Mouse (Mus musculus) forebrain, embryonic 11.5 days (tissue): ENCODE measurements around the gene Islr. TPM values are rescaled to one million over a fixed set of nuclear protein-coding genes. Genes with fewer than 3 reads are reported as not detected.
A peak's percentile ranks its signal among the peaks of the same experiment; 100 is the strongest.

Experiments used
- ATAC-seq: fragments of 200-750 bp; cut with Nextera tagmentation; replicated peaks from 2 replicates; pipeline ENCODE4 v1.8.0; 2017; ENCODE audit warnings: moderate TSS enrichment; ENCODE audit not compliant: low FRiP score
- DNase-seq: peaks from one replicate; pipeline ENCODE4 v3.0.0-alpha.2; 2017; ENCODE audit warnings: low spot score
- H3K27ac ChIP-seq: fragments of 300-500 bp; sonication (generic); 2 replicates; pipeline ENCODE4 v1.5.1; 2014; ENCODE audit warnings: low read depth, low read length
- H3K27me3 ChIP-seq: fragments of 300-500 bp; sonication (generic); 2 replicates; pipeline ENCODE4 v1.6.1; 2014; ENCODE audit warnings: mild to moderate bottlenecking, low read length, mixed read lengths; ENCODE audit not compliant: control insufficient read depth, insufficient read depth
- H3K36me3 ChIP-seq: fragments of 300-500 bp; sonication (generic); 2 replicates; pipeline ENCODE4 v1.6.1; 2014; ENCODE audit warnings: mild to moderate bottlenecking, low read length, moderate library complexity, mixed read lengths; ENCODE audit not compliant: control insufficient read depth, insufficient read depth
- H3K4me1 ChIP-seq: fragments of 300-500 bp; sonication (generic); replicated peaks from 2 replicates; pipeline ENCODE4 v1.6.1; 2014; ENCODE audit warnings: low read length, mixed read lengths; ENCODE audit not compliant: control insufficient read depth, insufficient read depth
- H3K4me2 ChIP-seq: fragments of 300-500 bp; sonication (generic); 2 replicates; pipeline ENCODE4 v1.6.1; 2014; ENCODE audit warnings: low read depth, mild to moderate bottlenecking, low read length, moderate library complexity, mixed read lengths; ENCODE audit not compliant: severe bottlenecking
- H3K4me3 ChIP-seq: fragments of 300-500 bp; sonication (generic); 2 replicates; pipeline ENCODE4 v1.5.1; 2014; ENCODE audit warnings: low read depth, low read length
- H3K9ac ChIP-seq: fragments of 300-500 bp; sonication (generic); 2 replicates; pipeline ENCODE4 v1.6.1; 2014; ENCODE audit warnings: low read length
- H3K9me3 ChIP-seq: fragments of 300-500 bp; sonication (generic); 2 replicates; pipeline ENCODE4 v1.6.1; 2016; ENCODE audit warnings: low read length, mixed read lengths; ENCODE audit not compliant: control insufficient read depth
- WGBS: fragments of 180-500 bp; shearing (Covaris S2); extraction: QIAGEN DNeasy Blood & Tissue Kit; methylation state at CpG from one replicate; pipeline ENCODE4 v1.1.7; 2014; 5-methylcytosine and 5-hydroxymethylcytosine counted together
- polyA plus RNA-seq: library from polyadenylated mRNA; unstranded; fragments of >200 nt; fragmentation: Nextera tagmentation; extraction: Ambion mirVana; gene quantifications from 2 replicates; pipeline ENCODE4 v1.2.1, GENCODE M21; 2014

The Islr gene
- polyA plus RNA-seq, 1 experiment from 2014 or later = 9.4 TPM

DNA sequence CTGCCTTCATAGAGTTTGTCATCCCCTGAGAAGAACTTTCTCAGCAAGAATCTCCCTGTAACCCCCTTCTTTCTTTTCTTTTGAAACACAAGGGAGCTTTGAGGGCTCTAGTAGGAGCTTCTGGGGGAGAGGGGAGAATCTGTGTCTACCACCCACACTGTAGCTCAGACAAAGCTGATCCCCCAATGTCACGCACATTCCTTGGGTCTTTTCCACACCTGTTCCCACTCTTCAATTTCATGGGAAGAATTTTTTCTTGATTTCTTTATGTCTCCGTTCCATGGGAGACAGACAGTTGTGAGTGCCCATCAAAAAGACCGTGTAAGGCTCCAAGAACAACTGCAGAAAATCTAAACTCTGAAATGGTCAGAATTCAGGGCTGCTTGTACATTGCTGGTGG is 35.2 kb downstream of the Islr start:
- Histone ChIP-seq H3K27ac (no peak overlapping the region), H3K36me3 (no peaks in the 10 kb centered on the region), H3K9me3 (no peaks in the 10 kb centered on the region; the same call in 1 of the 2 replicates), H3K4me3 (no peak overlapping the region), H3K9ac (no peak overlapping the region), H3K4me1 (no peaks in the 10 kb centered on the region; the same call in 1 of the 2 replicates), H3K27me3 (no peaks in the 10 kb centered on the region), H3K4me2 (no peak overlapping the region)
- whole genome bisulfite sequencing = 82% methylated on average over 3 of the region's 3 CpGs
- ATAC-seq (no peak), DNase-seq (no peak)

DNA sequence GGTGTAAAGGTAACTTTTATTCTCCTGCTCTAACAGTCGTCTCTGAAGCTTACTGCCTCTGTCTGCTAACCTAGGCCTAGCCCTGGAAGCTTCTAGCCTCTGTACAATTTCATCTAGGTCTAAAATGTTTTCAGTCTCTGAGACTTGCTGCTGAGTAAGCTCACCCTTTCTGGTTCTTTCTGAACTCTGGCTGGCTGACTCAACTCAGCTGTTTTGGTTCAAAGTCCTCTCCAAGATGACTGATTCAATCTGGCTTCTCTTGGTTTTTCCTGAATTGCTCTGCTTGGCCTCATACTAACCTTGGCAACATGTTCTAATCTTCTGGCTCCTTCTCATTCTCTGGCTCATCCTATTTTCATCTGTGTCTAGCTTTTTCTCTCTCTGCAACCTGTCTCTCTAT is 38.3 kb downstream of the Islr start:
- ATAC-seq (no peak), DNase-seq (no peak)
- no peak overlapping the region for H3K9ac ChIP-seq
- H3K4me3 ChIP-seq = no peak overlapping the region
- H3K36me3 ChIP-seq = no peaks in the 10 kb centered on the region
- peaks cover 2% of the 10 kb centered on the region; the same call in 1 of the 2 replicates for H3K4me1 ChIP-seq
- H3K9me3 ChIP-seq = no peaks in the 10 kb centered on the region; the same call in 1 of the 2 replicates
- H3K4me2 ChIP-seq = no peak overlapping the region
- no peak overlapping the region for H3K27ac ChIP-seq
- no peaks in the 10 kb centered on the region for H3K27me3 ChIP-seq
- 83% methylated on average over 1 of the region's 1 CpGs for WGBS

DNA sequence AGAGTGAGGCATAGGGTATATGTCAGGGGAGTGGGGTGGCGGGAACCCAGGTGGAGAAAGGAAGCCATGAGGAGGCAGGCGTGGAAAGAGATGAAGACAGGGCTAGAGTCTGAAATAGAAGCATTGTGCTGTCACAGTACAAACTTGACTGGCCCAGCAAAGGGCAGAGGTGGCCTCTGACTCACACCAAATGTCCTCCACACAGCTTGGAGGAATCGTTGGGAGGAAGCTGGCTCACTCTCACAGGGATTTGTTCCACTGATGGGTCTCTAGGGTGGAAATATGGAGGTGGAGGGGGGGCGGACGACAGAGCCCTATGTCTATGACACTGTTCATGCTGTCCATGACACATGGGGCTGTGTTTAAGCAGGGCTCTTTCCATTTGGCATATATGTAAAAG is 41.0 kb downstream of the Islr start:
- no peak overlapping the region for H3K4me3 ChIP-seq
- H3K4me2 ChIP-seq = no peak overlapping the region
- H3K9ac ChIP-seq = no peak overlapping the region
- DNase-seq (peak; percentile 37), ATAC-seq (no peak)
- no peak overlapping the region for H3K27ac ChIP-seq
- no peaks in the 10 kb centered on the region; the same call in 1 of the 2 replicates for H3K9me3 ChIP-seq
- H3K4me1 ChIP-seq = 0 out of 2 replicates have a peak, but pooled peaks cover 2% of the 10 kb centered on the region
- H3K27me3 ChIP-seq = no peaks in the 10 kb centered on the region
- WGBS = 79% methylated on average over 5 of the region's 5 CpGs
- no peaks in the 10 kb centered on the region for H3K36me3 ChIP-seq

DNA sequence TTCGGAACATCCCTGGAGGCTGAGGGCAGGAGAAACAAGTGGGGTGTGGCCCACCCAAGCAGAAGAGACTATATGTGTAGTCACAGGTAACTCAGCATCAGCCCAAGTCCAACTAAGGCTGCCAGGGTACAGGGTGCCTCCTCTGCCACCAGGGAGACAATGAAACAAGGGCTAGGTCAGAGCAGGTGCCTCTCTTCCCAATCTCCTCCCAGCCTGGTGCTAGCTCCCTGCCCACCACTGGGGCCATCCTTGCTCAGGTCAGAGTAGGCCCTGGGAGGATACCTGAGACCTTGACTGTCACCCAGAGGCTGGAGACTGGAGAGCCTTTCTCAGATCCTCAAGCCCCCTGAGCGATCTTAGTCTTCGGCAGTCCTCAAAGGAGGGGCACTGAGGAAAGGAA is 41.9 kb downstream of the Islr start:
- no peaks in the 10 kb centered on the region for H3K36me3 ChIP-seq
- no peak overlapping the region for H3K9ac ChIP-seq
- DNase-seq = peak; percentile 37
- ATAC-seq = no peak
- no peaks in the 10 kb centered on the region for H3K27me3 ChIP-seq
- no peaks in the 10 kb centered on the region; the same call in 1 of the 2 replicates for H3K9me3 ChIP-seq
- H3K27ac ChIP-seq = no peak overlapping the region
- 87% methylated on average over 3 of the region's 3 CpGs for whole genome bisulfite sequencing
- H3K4me3 ChIP-seq = no peak overlapping the region
- H3K4me1 ChIP-seq = 0 out of 2 replicates have a peak, but pooled peaks cover 2% of the 10 kb centered on the region
- no peak overlapping the region for H3K4me2 ChIP-seq

DNA sequence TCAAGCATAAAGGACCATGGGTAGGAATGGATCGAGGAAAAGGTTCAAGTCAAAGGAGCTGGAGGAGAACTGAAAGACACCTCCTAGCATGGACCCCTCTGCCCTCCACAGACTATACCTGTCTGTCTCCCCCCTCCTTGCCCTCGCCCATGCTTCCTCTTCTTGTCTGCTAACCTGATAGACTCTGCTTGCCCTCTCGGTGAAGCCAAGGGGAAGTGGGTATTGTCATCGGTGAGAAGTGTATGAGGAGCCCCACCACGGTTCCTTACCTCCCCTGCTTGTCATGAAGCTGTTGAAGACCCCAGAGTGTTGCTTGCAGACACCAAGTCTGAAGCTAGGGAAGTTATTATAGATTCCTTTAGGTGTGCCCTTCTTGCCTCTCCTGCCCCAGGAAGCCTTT is 43.8 kb downstream of the Islr start:
- no peak overlapping the region for H3K4me2 ChIP-seq
- H3K9ac ChIP-seq = no peak overlapping the region
- no peak overlapping the region for H3K4me3 ChIP-seq
- WGBS = 84% methylated on average over 5 of the region's 5 CpGs
- no peak overlapping the region for H3K27ac ChIP-seq
- H3K4me1 ChIP-seq = 0 out of 2 replicates have a peak, but pooled peaks cover 2% of the 10 kb centered on the region
- no peak for ATAC-seq
- peak; percentile 8 for DNase-seq
- H3K36me3 ChIP-seq = no peaks in the 10 kb centered on the region
- no peaks in the 10 kb centered on the region for H3K27me3 ChIP-seq
- H3K9me3 ChIP-seq = no peaks in the 10 kb centered on the region

DNA sequence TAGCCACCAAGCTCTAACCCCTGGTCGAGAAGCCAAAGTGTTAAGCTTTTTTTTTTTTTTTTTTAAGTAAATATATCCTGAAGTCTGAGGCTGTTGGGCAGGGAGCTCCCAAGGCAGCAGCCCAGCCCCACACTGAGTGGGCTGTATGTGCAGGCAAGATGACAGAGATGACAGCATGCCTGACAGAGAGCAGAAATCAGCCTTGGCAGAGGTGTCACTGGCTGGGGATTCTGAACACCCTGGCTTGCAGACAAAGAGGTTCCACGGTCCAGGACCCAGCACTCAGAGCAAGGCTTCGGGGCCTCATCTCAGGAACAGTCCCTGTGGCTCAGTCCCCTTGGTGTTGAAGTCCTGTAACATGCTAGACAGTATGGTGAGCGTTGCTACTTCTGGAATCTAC is 44.3 kb downstream of the Islr start:
- Histone ChIP-seq H3K4me2 (no peak overlapping the region), H3K36me3 (no peaks in the 10 kb centered on the region), H3K9me3 (no peaks in the 10 kb centered on the region), H3K27ac (no peak overlapping the region), H3K27me3 (no peaks in the 10 kb centered on the region), H3K9ac (no peak overlapping the region), H3K4me3 (no peak overlapping the region), H3K4me1 (0 out of 2 replicates have a peak, but pooled peaks cover 3% of the 10 kb centered on the region)
- WGBS = 79% methylated on average over 4 of the region's 4 CpGs
- DNase-seq (peak; percentile 43), ATAC-seq (no peak)

DNA sequence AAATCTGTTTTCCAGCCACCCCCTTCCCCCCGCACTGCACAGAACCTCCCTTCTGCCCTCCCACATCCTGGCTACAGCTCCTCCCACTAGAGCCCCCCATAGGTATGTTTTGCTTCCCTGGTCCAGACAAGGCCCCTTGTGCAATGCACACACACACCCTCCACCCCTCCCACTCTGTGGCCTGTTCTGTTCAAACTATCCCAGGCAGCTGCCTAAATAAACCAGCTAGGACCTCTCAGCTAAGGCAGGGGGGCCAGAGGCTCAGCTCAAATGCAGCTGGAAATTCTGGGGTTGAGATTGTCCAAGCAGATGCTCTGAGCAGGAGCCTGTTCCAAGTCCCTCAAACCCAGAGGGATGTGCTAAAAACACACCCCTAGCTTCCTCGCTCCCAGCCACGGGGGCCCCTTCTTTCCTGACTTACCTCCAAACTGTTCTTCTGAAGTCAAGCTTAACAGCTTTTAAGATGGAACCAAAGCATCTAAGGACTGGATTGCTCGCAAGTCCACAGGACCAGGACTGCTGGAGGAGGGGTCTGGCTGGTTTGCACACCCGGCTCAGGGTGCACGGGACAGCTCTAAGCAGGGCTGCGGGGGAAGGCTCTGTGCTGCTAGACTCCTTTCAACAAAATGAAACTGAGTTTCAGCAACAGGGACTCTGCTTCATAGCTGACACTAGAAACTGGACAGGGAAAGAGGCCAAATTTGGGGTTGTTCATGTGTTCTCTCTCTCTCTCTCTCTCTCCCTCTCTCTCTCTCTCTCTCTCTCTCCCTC is 45.4 kb downstream of the Islr start:
- Histone ChIP-seq H3K4me1 (0 out of 2 replicates have a peak, but pooled peaks cover 3% of the 10 kb centered on the region), H3K9me3 (no peaks in the 10 kb centered on the region), H3K27ac (no peak overlapping the region), H3K27me3 (no peaks in the 10 kb centered on the region), H3K36me3 (no peaks in the 10 kb centered on the region), H3K9ac (no peak overlapping the region), H3K4me3 (no peak overlapping the region), H3K4me2 (no peak overlapping the region)
- peak; percentile 57 for DNase-seq
- ATAC-seq = peak; percentile 65; the same call in 1 of the 2 replicates
- 43% methylated on average over 7 of the region's 7 CpGs for WGBS

DNA sequence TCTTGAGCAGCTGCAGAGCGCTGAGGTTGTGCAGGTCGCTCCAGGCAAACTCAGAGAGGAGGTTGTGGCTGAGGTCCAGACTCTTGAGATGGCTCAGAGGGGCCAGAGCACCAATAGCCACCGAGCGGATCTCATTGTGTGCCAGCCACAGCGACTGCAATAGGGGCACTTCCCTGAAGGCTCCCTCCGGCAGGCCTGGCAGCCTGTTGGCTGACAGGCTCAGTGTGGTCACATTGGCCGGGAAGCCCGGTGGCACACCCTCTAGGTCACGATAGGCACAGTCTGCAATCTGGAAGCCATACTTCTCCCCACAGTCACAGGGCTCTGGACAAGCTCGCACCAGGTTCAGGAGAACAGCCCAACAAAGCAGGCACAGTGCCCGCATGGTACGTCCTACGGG is 46.3 kb downstream of the Islr start:
- Histone ChIP-seq H3K36me3 (no peaks in the 10 kb centered on the region), H3K4me2 (no peak overlapping the region), H3K4me1 (0 out of 2 replicates have a peak, but pooled peaks cover 3% of the 10 kb centered on the region), H3K27ac (no peak overlapping the region), H3K4me3 (no peak overlapping the region), H3K27me3 (no peaks in the 10 kb centered on the region), H3K9me3 (no peaks in the 10 kb centered on the region), H3K9ac (no peak overlapping the region)
- 88% methylated on average over 13 of the region's 13 CpGs for WGBS
- DNase-seq (no peak), ATAC-seq (no peak)
